18 mouse cellular contexts compared by ENCODE assay signal in genomic region chr14:57291399-57291942, GRCm38 (mm10).
"Had no signal": no experiment of that assay in that cellular context is flagged by ENCODE, and none has a peak within 500 bp of the region (broad histone marks: within the 10 kb centered on the region; RNA-seq: fewer than 3 reads in every experiment).

No protein-coding gene starts in this region.

- H3K27me3 ChIP-seq: lung, embryonic 15.5 days; megakaryocyte, embryonic 14.5 days; midbrain, embryonic 12.5 days; neural tube, embryonic 13.5 days; neural tube, embryonic 15.5 days; stomach, embryonic 15.5 days had no signal

- ATAC-seq: liver, postnatal 0 days; lung, postnatal 0 days; midbrain, embryonic 16.5 days had no signal

- DNase-seq: liver, postnatal 0 days; lung, adult 2 months; lung, postnatal 14 days; lung, postnatal 36 days; midbrain, embryonic 14.5 days; retina, postnatal 1 day; right cerebral cortex, adult 18-20 months; thymus, adult 2 months; thymus, postnatal 14 days; thymus, postnatal 36 days had no signal
